Mouse (Mus musculus) heart, embryonic 15.5 days (tissue): Measurements from ENCODE around the gene Terf2. TPM values are rescaled to one million over a fixed set of nuclear protein-coding genes. Genes with fewer than 3 reads are reported as not detected.
A peak's percentile ranks its signal among the peaks of the same experiment; 100 is the strongest.

Source experiments
- ATAC-seq: fragments of 200-750 bp; cut with Nextera tagmentation; replicated peaks from 2 replicates; pipeline ENCODE4 v1.8.0; 2017; ENCODE audit warnings: low read depth, moderate TSS enrichment; ENCODE audit not compliant: insufficient number of reproducible peaks, insufficient read depth, low FRiP score
- H3K27ac ChIP-seq: fragments of 300-500 bp; sonication (generic); 2 replicates; pipeline ENCODE4 v1.5.1; 2015; ENCODE audit warnings: mild to moderate bottlenecking, inconsistent platforms
- H3K27me3 ChIP-seq: fragments of 300-500 bp; sonication (generic); 2 replicates; pipeline ENCODE4 v1.6.1; 2015; ENCODE audit warnings: inconsistent platforms
- H3K36me3 ChIP-seq: fragments of 300-500 bp; sonication (generic); 2 replicates; pipeline ENCODE4 v1.6.1; 2015; ENCODE audit warnings: mild to moderate bottlenecking, inconsistent platforms
- H3K4me1 ChIP-seq: fragments of 300-500 bp; sonication (generic); replicated peaks from 2 replicates; pipeline ENCODE4 v1.6.1; 2015; ENCODE audit warnings: inconsistent platforms
- H3K4me2 ChIP-seq: fragments of 300-500 bp; sonication (generic); 2 replicates; pipeline ENCODE4 v1.6.1; 2015; ENCODE audit warnings: inconsistent platforms, mild to moderate bottlenecking, moderate library complexity
- H3K4me3 ChIP-seq: fragments of 300-500 bp; sonication (generic); 2 replicates; pipeline ENCODE4 v1.5.1; 2015; ENCODE audit warnings: mild to moderate bottlenecking, inconsistent platforms
- H3K9ac ChIP-seq: fragments of 300-500 bp; sonication (generic); 2 replicates; pipeline ENCODE4 v1.6.1; 2015; ENCODE audit warnings: mild to moderate bottlenecking, inconsistent platforms
- H3K9me3 ChIP-seq: fragments of 300-500 bp; sonication (generic); replicated peaks from 2 replicates; pipeline ENCODE4 v1.6.1; 2016; ENCODE audit warnings: inconsistent platforms
- WGBS: fragments of 180-500 bp; shearing (Covaris S2); methylation state at CpG from one replicate; pipeline ENCODE4 v1.1.7; 2015; ENCODE audit warnings: mixed read lengths; 5-methylcytosine and 5-hydroxymethylcytosine counted together
- microRNA-seq: library from miRNA; unstranded; fragments of <30 nt; microRNA quantifications from one replicate; pipeline ENCODE4, GENCODE M21; 2016
- polyA plus RNA-seq: library from polyadenylated mRNA; unstranded; fragments of >200 nt; fragmentation: Nextera tagmentation; extraction: Ambion mirVana; gene quantifications from 2 replicates; pipeline ENCODE4 v1.2.1, GENCODE M21; 2015

Gene Terf2
- polyA plus RNA-seq, 1 experiment from 2014 or later, result 9.5 TPM

DNA sequence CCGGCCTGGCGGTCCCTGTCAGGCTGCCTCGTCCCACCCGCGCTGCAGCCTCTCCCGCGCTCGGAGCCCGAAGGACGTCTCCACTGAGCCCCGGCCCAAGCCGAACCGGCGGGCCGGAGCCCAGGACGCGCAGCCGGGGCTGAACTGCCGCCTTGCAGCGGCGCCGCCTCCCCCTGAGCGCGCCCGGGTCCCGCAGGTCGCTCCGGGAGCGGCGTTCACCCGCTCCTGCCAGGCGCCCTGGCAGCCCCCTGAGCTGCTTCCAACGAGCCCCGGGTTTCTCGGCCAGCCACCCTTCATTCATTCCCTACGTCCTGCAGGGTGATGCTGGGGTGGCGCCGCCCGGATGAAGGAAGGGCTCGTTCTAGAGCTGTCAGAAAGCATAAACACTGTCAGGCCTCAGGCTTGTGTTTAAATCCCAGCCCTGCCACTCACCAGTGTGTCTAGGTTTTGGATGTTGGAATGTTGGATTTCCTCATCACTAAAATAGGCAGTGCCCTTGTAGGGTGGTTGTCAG is 64.7 kb downstream of the Terf2 start:
- under 1% methylated on average over 40 of the region's 40 CpGs for WGBS
- Histone ChIP-seq H3K4me1 (peaks cover 22% of the 10 kb centered on the region), H3K27me3 (no peaks in the 10 kb centered on the region), H3K4me3 (peak overlapping the region; percentile 98), H3K36me3 (peaks cover 4% of the 10 kb centered on the region), H3K27ac (peak overlapping the region; percentile 75), H3K4me2 (peak overlapping the region; percentile 88), H3K9ac (peak overlapping the region; percentile 85), H3K9me3 (no peaks in the 10 kb centered on the region)
- peak; percentile 41; the same call in 1 of the 2 replicates for ATAC-seq

DNA sequence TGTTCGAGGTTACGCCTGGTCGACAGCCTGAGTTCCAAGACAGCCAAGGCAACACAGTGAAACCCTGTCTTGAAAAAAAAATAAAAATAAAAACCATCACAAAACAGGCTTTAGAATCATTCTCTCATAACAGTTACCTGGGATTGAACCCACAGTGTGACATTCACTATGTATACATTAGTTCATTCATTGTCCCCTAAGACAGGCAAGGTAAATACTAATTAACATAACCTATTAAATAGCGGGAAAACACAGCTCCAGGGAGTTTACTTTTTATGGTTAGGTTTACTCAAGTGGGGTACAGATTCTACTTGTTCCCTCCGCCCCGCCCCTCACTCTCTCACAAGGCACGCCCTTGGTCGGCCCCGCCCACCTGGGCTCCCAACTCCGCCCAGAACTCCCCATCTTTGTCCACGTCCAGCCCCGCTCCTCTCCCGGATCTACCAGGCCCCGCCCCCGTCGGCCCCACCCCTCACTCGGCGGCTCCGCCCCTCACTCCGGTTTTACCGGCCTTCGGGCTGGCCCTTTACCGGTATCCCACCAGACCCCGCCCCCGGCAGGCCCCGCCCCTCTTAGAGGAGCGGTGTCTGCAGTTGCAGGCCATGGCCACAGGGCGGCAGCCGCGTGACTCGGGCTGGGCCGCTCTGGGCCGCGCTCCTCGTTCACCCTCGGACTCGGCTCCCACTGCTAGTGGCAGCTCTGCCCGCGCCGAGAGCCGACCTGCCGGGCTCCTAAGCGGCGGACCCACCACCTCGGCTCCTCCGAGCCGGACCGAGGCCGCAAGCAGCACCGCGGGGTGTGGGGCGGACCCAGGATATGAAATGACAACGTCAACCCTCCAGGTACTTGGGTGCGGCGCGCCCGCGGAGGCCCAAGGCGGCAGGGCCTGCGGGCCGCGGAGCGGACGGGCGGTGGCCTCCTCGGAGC is 65.4 kb downstream of the Terf2 start, which contains the start of gene Vps4a:
Vps4a (plus strand) TSS at position 573 of the 927 bp plus-strand sequence.
- WGBS, result 4% methylated on average over 66 of the region's 66 CpGs
- H3K9me3 ChIP-seq, result no peaks in the 10 kb centered on the region
- peak within 1 kb of the TSS; percentile 75 for H3K27ac ChIP-seq
- peak; percentile 94 for ATAC-seq
- H3K36me3 ChIP-seq, result no peaks in the 10 kb centered on the region
- peak within 1 kb of the TSS; percentile 85 for H3K9ac ChIP-seq
- H3K27me3 ChIP-seq, result no peaks in the 10 kb centered on the region
- H3K4me2 ChIP-seq, result peak within 1 kb of the TSS; percentile 88
- H3K4me1 ChIP-seq, result peaks cover 17% of the 10 kb centered on the region
- H3K4me3 ChIP-seq, result peak within 1 kb of the TSS; percentile 98

DNA sequence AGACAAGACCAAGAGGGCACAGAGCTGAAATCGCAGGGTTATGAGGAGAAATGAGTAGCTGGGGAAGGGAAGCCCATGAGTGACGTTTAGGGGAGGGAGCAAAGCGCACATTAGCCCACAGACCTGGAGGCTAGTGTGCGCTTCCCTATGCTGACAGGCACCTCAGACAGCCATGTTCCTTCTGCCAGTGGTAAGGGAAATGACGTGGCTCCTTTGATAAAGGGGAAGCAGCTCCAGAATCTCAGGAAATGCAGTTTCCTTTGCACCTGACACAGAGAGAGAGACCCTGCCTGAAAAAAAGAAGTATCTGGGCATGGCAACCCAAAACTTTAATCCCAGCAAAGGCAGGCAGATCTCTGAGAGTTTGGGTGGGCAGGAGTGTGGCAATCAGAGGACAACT is 66.3 kb downstream of the Terf2 start:
- H3K4me2 ChIP-seq, result no peak overlapping the region
- 65% methylated on average over 5 of the region's 5 CpGs for WGBS
- H3K4me1 ChIP-seq, result peaks cover 17% of the 10 kb centered on the region
- no peaks in the 10 kb centered on the region for H3K36me3 ChIP-seq
- no peak overlapping the region for H3K27ac ChIP-seq
- H3K9ac ChIP-seq, result no peak overlapping the region
- H3K4me3 ChIP-seq, result no peak overlapping the region
- ATAC-seq, result no peak
- no peaks in the 10 kb centered on the region for H3K27me3 ChIP-seq
- no peaks in the 10 kb centered on the region for H3K9me3 ChIP-seq

DNA sequence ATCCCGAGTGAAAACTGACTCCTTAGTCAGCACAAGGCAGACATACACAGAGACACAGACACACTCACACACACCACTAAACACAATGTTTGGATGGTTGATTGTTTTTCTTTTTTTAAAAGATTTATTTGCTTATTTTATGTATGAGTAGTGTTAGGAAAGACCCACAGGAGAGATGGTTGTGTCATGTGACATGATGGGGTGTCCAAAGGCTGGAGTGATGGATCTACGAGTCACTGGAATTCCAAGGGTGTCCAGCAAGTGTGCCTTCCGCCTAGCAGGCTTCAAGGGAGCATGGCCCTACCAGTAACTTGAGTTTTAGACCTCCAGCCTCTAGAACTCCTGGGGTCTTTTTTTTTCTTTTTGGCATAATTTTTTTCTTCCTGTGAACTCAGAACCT is 67.0 kb downstream of the Terf2 start:
- Histone ChIP-seq H3K9ac (no peak overlapping the region), H3K4me3 (no peak overlapping the region), H3K9me3 (no peaks in the 10 kb centered on the region), H3K4me1 (peaks cover 17% of the 10 kb centered on the region), H3K27ac (no peak overlapping the region), H3K36me3 (no peaks in the 10 kb centered on the region), H3K4me2 (no peak overlapping the region), H3K27me3 (no peaks in the 10 kb centered on the region)
- WGBS, result 74% methylated on average over 3 of the region's 3 CpGs
- ATAC-seq, result no peak

DNA sequence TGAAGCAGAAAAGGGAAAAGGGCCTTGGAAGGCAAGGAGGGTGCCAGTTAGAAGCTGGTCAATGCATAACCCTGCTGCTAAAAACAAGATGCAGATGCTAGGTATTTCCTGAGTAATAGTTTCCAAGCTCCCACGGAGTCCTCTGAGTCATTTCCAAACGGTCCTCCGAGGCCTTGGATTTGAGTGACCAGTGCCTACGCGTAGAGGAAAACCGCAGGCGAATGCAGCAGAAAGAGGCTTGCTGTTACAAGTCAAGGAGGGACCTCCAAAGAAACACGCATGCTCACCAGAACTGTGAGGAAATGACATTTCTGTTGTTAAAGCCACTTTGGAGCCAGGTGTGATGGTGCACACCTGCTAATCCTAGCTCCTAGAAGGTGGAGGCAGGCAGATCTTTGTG is 72.9 kb downstream of the Terf2 start:
- Histone ChIP-seq H3K36me3 (no peaks in the 10 kb centered on the region), H3K4me2 (no peak overlapping the region), H3K9ac (no peak overlapping the region), H3K9me3 (no peaks in the 10 kb centered on the region), H3K27ac (no peak overlapping the region), H3K4me1 (no peaks in the 10 kb centered on the region), H3K4me3 (no peak overlapping the region), H3K27me3 (no peaks in the 10 kb centered on the region)
- ATAC-seq, result no peak
- 83% methylated on average over 8 of the region's 8 CpGs for WGBS

Small RNA genes lying within 50 kb of the gene (microRNA-seq; reads per million reads assigned to microRNA genes)
- 1.1 reads per million for gene Mir7075

Other genes starting within 250 kb of the Terf2 start
- 0.14 and 0.27 TPM in 2 replicates for gene Has3, start 226.3 kb downstream of the Terf2 start, polyA plus RNA-seq
- 36.4 and 43.1 TPM in 2 replicates for gene Utp4, start 202.9 kb downstream of the Terf2 start, polyA plus RNA-seq
- gene Sntb2, start 160.8 kb downstream of the Terf2 start, polyA plus RNA-seq, result 12.6 and 15.8 TPM in 2 replicates
- 52.8 and 57.3 TPM in 2 replicates for gene Vps4a, start 65.3 kb downstream of the Terf2 start, polyA plus RNA-seq
- gene Pdf, start 47.9 kb downstream of the Terf2 start, polyA plus RNA-seq, result 42.3 and 49.8 TPM in 2 replicates
- gene Cog8, start 39.9 kb downstream of the Terf2 start, polyA plus RNA-seq, result 25.1 and 28.9 TPM in 2 replicates
- gene Nip7, start 39.7 kb downstream of the Terf2 start, polyA plus RNA-seq, result 46.8 and 54.4 TPM in 2 replicates
- not detected in 2 replicates for gene Tmed6, start 30.9 kb downstream of the Terf2 start, polyA plus RNA-seq
- 51.2 and 58.7 TPM in 2 replicates for gene Cyb5b, start 54.1 kb upstream of the Terf2 start, polyA plus RNA-seq
- gene Nfat5, start 196.9 kb upstream of the Terf2 start, polyA plus RNA-seq, result 10.4 and 11.4 TPM in 2 replicates